8 mouse cellular contexts compared by ENCODE assay signal in genomic region chr19:56029428-56030281, GRCm38 (mm10).
A peak's percentile ranks its signal among the peaks of the same experiment; 100 is the strongest.
DNase-seq lines count a peak whose midpoint lies in the region; ATAC-seq lines count a peak whose summit lies in the region.

No protein-coding gene starts in this region.

- 0 out of 2 replicates have a peak overlapping the region, but pooled peaks have one; percentile 14 for H3K4me2 ChIP-seq in intestine, embryonic 15.5 days (replicated peaks)
- H3K4me2 ChIP-seq in neural tube, embryonic 12.5 days (replicated peaks) = peak overlapping the region; percentile 36

- no peaks in the 10 kb centered on the region for H3K9me3 ChIP-seq in intestine, embryonic 15.5 days
- peaks cover 9% of the 10 kb centered on the region; the same call in 1 of the 2 replicates for H3K9me3 ChIP-seq in neural tube, embryonic 12.5 days

- H3K4me1 ChIP-seq in intestine, embryonic 15.5 days (replicated peaks) = peaks cover 13% of the 10 kb centered on the region
- H3K4me1 ChIP-seq in neural tube, embryonic 12.5 days = peaks cover 23% of the 10 kb centered on the region

- peak; percentile 63 for DNase-seq in MN1 (ENCODE audit: low spot score)
- peak; percentile 59 to 61 for DNase-seq in adrenal gland, postnatal 36 days
- peak; percentile 44 for DNase-seq in fibroblast of lung, adult 2 months (ENCODE audit: low read depth)
- peak; percentile 15 to 80 for DNase-seq in left cerebral cortex, adult 8-10 months (ENCODE audit: low spot score in 2 of 2)
- no peak for DNase-seq in testis, postnatal 10 days (ENCODE audit: low spot score)

- H3K27me3 ChIP-seq in intestine, embryonic 15.5 days (replicated peaks) = no peaks in the 10 kb centered on the region
- no peaks in the 10 kb centered on the region for H3K27me3 ChIP-seq in neural tube, embryonic 12.5 days (replicated peaks)

- H3K36me3 ChIP-seq in intestine, embryonic 15.5 days = no peaks in the 10 kb centered on the region
- H3K36me3 ChIP-seq in neural tube, embryonic 12.5 days = no peaks in the 10 kb centered on the region

- no peak overlapping the region for H3K4me3 ChIP-seq in intestine, embryonic 15.5 days (replicated peaks)
- H3K4me3 ChIP-seq in neural tube, embryonic 12.5 days = no peak overlapping the region

- WGBS in intestine, embryonic 15.5 days = 33% methylated on average over 21 of the region's 21 CpGs
- 8% methylated on average over 21 of the region's 21 CpGs for WGBS in neural tube, embryonic 12.5 days

- peak overlapping the region; percentile 48; the same call in 1 of the 2 replicates for H3K27ac ChIP-seq in intestine, embryonic 15.5 days
- H3K27ac ChIP-seq in neural tube, embryonic 12.5 days = peak overlapping the region; percentile 84

- ATAC-seq in intestine, embryonic 15.5 days = peak; percentile 71
- ATAC-seq in neural tube, embryonic 12.5 days (ENCODE audit: low FRiP score, low read depth) = peak; percentile 93
- ATAC-seq in granulocyte monocyte progenitor cell, adult 5-6 weeks (replicated peaks; ENCODE audit: poor library complexity, severe bottlenecking) = no peak

- H3K9ac ChIP-seq in intestine, embryonic 15.5 days = no peak overlapping the region
- H3K9ac ChIP-seq in neural tube, embryonic 12.5 days = peak overlapping the region; percentile 26; the same call in 1 of the 2 replicates
